Mouse (Mus musculus) stomach, postnatal 0 days (tissue): Measurements from ENCODE around the gene Tmem260. TPM values are rescaled to one million over a fixed set of nuclear protein-coding genes. Genes with fewer than 3 reads are reported as not detected.

Experiments
- ATAC-seq: fragments of 200-750 bp; cut with Nextera tagmentation; 2 replicates; pipeline ENCODE4 v1.8.0; 2017; ENCODE audit not compliant: low FRiP score, low TSS enrichment
- DNase-seq: peaks from one replicate; pipeline ENCODE4 v3.0.0-alpha.2; 2016; ENCODE audit warnings: low spot score
- H3K27ac ChIP-seq: fragments of 300-500 bp; sonication (generic); replicated peaks from 2 replicates; pipeline ENCODE4 v1.5.1; 2014; ENCODE audit warnings: mild to moderate bottlenecking, control low read depth
- H3K27me3 ChIP-seq: fragments of 300-500 bp; sonication (generic); 2 replicates; pipeline ENCODE4 v1.6.1; 2014; ENCODE audit warnings: low read length; ENCODE audit not compliant: control insufficient read depth, insufficient read depth
- H3K36me3 ChIP-seq: fragments of 300-500 bp; sonication (generic); 2 replicates; pipeline ENCODE4 v1.6.1; 2014; ENCODE audit warnings: low read length, mixed read lengths; ENCODE audit not compliant: control insufficient read depth, insufficient read depth
- H3K4me1 ChIP-seq: fragments of 300-500 bp; sonication (generic); replicated peaks from 2 replicates; pipeline ENCODE4 v1.6.1; 2014; ENCODE audit warnings: antibody characterized with exemption; ENCODE audit not compliant: control insufficient read depth, insufficient read depth
- H3K4me2 ChIP-seq: fragments of 300-500 bp; sonication (generic); replicated peaks from 2 replicates; pipeline ENCODE4 v1.6.1; 2014; ENCODE audit warnings: low read depth, mild to moderate bottlenecking, control low read depth, moderate library complexity
- H3K4me3 ChIP-seq: fragments of 300-500 bp; sonication (generic); 2 replicates; pipeline ENCODE4 v1.5.1; 2014; ENCODE audit warnings: low read depth, low read length, control low read depth
- H3K9ac ChIP-seq: fragments of 300-500 bp; sonication (generic); 2 replicates; pipeline ENCODE4 v1.6.1; 2014; ENCODE audit warnings: mild to moderate bottlenecking, low read length, control low read depth, mixed read lengths
- H3K9me3 ChIP-seq: fragments of 300-500 bp; sonication (generic); 2 replicates; pipeline ENCODE4 v1.6.1; 2016; ENCODE audit warnings: low read length; ENCODE audit not compliant: control insufficient read depth
- CTCF ChIP-seq: IDR thresholded peaks from 2 replicates; pipeline ENCODE4 v1.5.1; 2016; ENCODE audit warnings: antibody characterized with exemption, low read depth, mild to moderate bottlenecking, moderate library complexity
- EP300 ChIP-seq: optimal IDR thresholded peaks from 2 replicates; pipeline ENCODE3; 2016; ENCODE audit warnings: antibody characterized with exemption
- WGBS: fragments of 180-500 bp; shearing (Covaris S2); extraction: QIAGEN DNeasy Blood & Tissue Kit; methylation state at CpG from one replicate; pipeline ENCODE4 v1.1.7; 2014; 5-methylcytosine and 5-hydroxymethylcytosine counted together
- polyA plus RNA-seq: library from polyadenylated mRNA; unstranded; fragments of >200 nt; fragmentation: Nextera tagmentation; extraction: Ambion mirVana; gene quantifications from 2 replicates; pipeline ENCODE4 v1.2.1, GENCODE M21; 2015

The Tmem260 gene
- polyA plus RNA-seq, 1 experiment from 2014 or later = 6.8 TPM

- Histone ChIP-seq H3K36me3 (peaks cover 5% of the 10 kb centered on the region; the same call in 1 of the 2 replicates), H3K9ac (no peak overlapping the region), H3K4me3 (no peak overlapping the region), H3K4me2 (no peak overlapping the region), H3K27ac (no peak overlapping the region), H3K27me3 (no peaks in the 10 kb centered on the region), H3K4me1 (no peaks in the 10 kb centered on the region), H3K9me3 (no peaks in the 10 kb centered on the region)
- DNase-seq = no peak
- ATAC-seq = no peak
- TF ChIP-seq CTCF = no peak
- no peak for TF ChIP-seq EP300
- WGBS = 78% methylated on average over 8 of the region's 8 CpGs
These were observed 61.5 kb downstream of the Tmem260 start for GRCm38 (mm10) chr14:48507376-48507775.

- no peak for TF ChIP-seq CTCF
- no peak for TF ChIP-seq EP300
- peaks cover 5% of the 10 kb centered on the region; the same call in 1 of the 2 replicates for H3K36me3 ChIP-seq
- H3K9ac ChIP-seq = no peak overlapping the region
- no peaks in the 10 kb centered on the region for H3K9me3 ChIP-seq
- no peak for DNase-seq
- 92% methylated on average over 5 of the region's 5 CpGs for WGBS
- no peaks in the 10 kb centered on the region for H3K4me1 ChIP-seq
- H3K27ac ChIP-seq = no peak overlapping the region
- no peak overlapping the region for H3K4me3 ChIP-seq
- no peak overlapping the region for H3K4me2 ChIP-seq
- ATAC-seq = no peak
- H3K27me3 ChIP-seq = no peaks in the 10 kb centered on the region
These were observed 63.2 kb downstream of the Tmem260 start for GRCm38 (mm10) chr14:48509131-48509530.

- H3K4me3 ChIP-seq = no peak overlapping the region
- WGBS = 81% methylated on average over 12 of the region's 12 CpGs
- no peak overlapping the region for H3K9ac ChIP-seq
- ATAC-seq (no peak), DNase-seq (no peak)
- H3K27me3 ChIP-seq = no peaks in the 10 kb centered on the region
- H3K4me1 ChIP-seq = no peaks in the 10 kb centered on the region
- H3K9me3 ChIP-seq = no peaks in the 10 kb centered on the region
- H3K4me2 ChIP-seq = no peak overlapping the region
- TF ChIP-seq CTCF = no peak
- no peak for TF ChIP-seq EP300
- no peak overlapping the region for H3K27ac ChIP-seq
- peaks cover 5% of the 10 kb centered on the region; the same call in 1 of the 2 replicates for H3K36me3 ChIP-seq
These were observed 67.3 kb downstream of the Tmem260 start for GRCm38 (mm10) chr14:48513098-48513823.

- Histone ChIP-seq H3K27me3 (no peaks in the 10 kb centered on the region), H3K9ac (no peak overlapping the region), H3K36me3 (peaks cover 5% of the 10 kb centered on the region; the same call in 1 of the 2 replicates), H3K27ac (no peak overlapping the region), H3K4me3 (no peak overlapping the region), H3K4me2 (no peak overlapping the region), H3K4me1 (no peaks in the 10 kb centered on the region), H3K9me3 (no peaks in the 10 kb centered on the region)
- 75% methylated on average over 12 of the region's 12 CpGs for WGBS
- TF ChIP-seq CTCF (no peak), EP300 (no peak)
- ATAC-seq (no peak), DNase-seq (no peak)
These were observed 68.0 kb downstream of the Tmem260 start for GRCm38 (mm10) chr14:48513824-48514493.

GRCm38 (mm10) chr14:48514620-48515019 is 68.7 kb downstream of the Tmem260 start:
- H3K9me3 ChIP-seq = no peaks in the 10 kb centered on the region
- TF ChIP-seq CTCF (no peak), EP300 (no peak)
- H3K9ac ChIP-seq = no peak overlapping the region
- H3K4me3 ChIP-seq = no peak overlapping the region
- no peaks in the 10 kb centered on the region; the same call in 1 of the 2 replicates for H3K36me3 ChIP-seq
- no peaks in the 10 kb centered on the region for H3K27me3 ChIP-seq
- H3K27ac ChIP-seq = no peak overlapping the region
- ATAC-seq (no peak), DNase-seq (no peak)
- H3K4me2 ChIP-seq = no peak overlapping the region
- H3K4me1 ChIP-seq = no peaks in the 10 kb centered on the region
- 75% methylated on average over 7 of the region's 7 CpGs for WGBS

GRCm38 (mm10) chr14:48515538-48515937 is 69.6 kb downstream of the Tmem260 start:
- no peaks in the 10 kb centered on the region for H3K4me1 ChIP-seq
- ATAC-seq (no peak), DNase-seq (peak; percentile 31)
- 65% methylated on average over 8 of the region's 8 CpGs for WGBS
- no peaks in the 10 kb centered on the region for H3K36me3 ChIP-seq
- no peak overlapping the region for H3K4me3 ChIP-seq
- H3K4me2 ChIP-seq = no peak overlapping the region
- TF ChIP-seq EP300 (no peak), CTCF (no peak)
- no peak overlapping the region for H3K9ac ChIP-seq
- H3K27me3 ChIP-seq = no peaks in the 10 kb centered on the region
- no peaks in the 10 kb centered on the region for H3K9me3 ChIP-seq
- H3K27ac ChIP-seq = no peak overlapping the region
